Mouse (Mus musculus) kidney, postnatal 0 days (tissue): ENCODE measurements around the gene Anxa2. TPM values are rescaled to one million over a fixed set of nuclear protein-coding genes. Genes with fewer than 3 reads are reported as not detected.
A peak's percentile ranks its signal among the peaks of the same experiment; 100 is the strongest.

ENCODE experiments used
- ATAC-seq: fragments of 200-750 bp; cut with Nextera tagmentation; replicated peaks from 2 replicates; pipeline ENCODE4 v1.8.0; 2017; ENCODE audit warnings: low read depth, moderate number of reproducible peaks, moderate TSS enrichment, moderate library complexity; ENCODE audit not compliant: low FRiP score
- DNase-seq: peaks from one replicate; pipeline ENCODE4 v3.0.0-alpha.2; 2016; ENCODE audit warnings: low spot score
- H3K27ac ChIP-seq: fragments of 300-500 bp; sonication (generic); 2 replicates; pipeline ENCODE4 v1.5.1; 2014; ENCODE audit warnings: mild to moderate bottlenecking
- H3K27me3 ChIP-seq: fragments of 300-500 bp; sonication (generic); 2 replicates; pipeline ENCODE4 v1.6.1; 2014; ENCODE audit warnings: low read length, mixed read lengths; ENCODE audit not compliant: insufficient read depth
- H3K36me3 ChIP-seq: fragments of 300-500 bp; sonication (generic); 2 replicates; pipeline ENCODE4 v1.6.1; 2014; ENCODE audit warnings: low read length, mixed read lengths; ENCODE audit not compliant: insufficient read depth
- H3K4me1 ChIP-seq: fragments of 300-500 bp; sonication (generic); replicated peaks from 2 replicates; pipeline ENCODE4 v1.6.1; 2014; ENCODE audit warnings: antibody characterized with exemption, low read length, mixed read lengths; ENCODE audit not compliant: insufficient read depth
- H3K4me2 ChIP-seq: fragments of 300-500 bp; sonication (generic); 2 replicates; pipeline ENCODE4 v1.6.1; 2014; ENCODE audit warnings: mild to moderate bottlenecking, low read length, moderate library complexity, mixed read lengths
- H3K4me3 ChIP-seq: fragments of 300-500 bp; sonication (generic); replicated peaks from 2 replicates; pipeline ENCODE4 v1.5.1; 2014; ENCODE audit warnings: low read depth, low read length
- H3K9ac ChIP-seq: fragments of 300-500 bp; sonication (generic); 2 replicates; pipeline ENCODE4 v1.6.1; 2014; ENCODE audit warnings: low read depth, low read length
- H3K9me3 ChIP-seq: fragments of 300-500 bp; sonication (generic); replicated peaks from 2 replicates; pipeline ENCODE4 v1.6.1; 2016; ENCODE audit warnings: low read length, inconsistent platforms, mixed read lengths
- CTCF ChIP-seq: IDR thresholded peaks from 2 replicates; pipeline ENCODE4 v1.5.1; 2016; ENCODE audit warnings: antibody characterized with exemption, low read depth, mild to moderate bottlenecking, moderate library complexity
- WGBS: fragments of 180-500 bp; shearing (Covaris S2); extraction: QIAGEN DNeasy Blood & Tissue Kit; methylation state at CpG from one replicate; pipeline ENCODE4 v1.1.7; 2014; 5-methylcytosine and 5-hydroxymethylcytosine counted together
- polyA plus RNA-seq: library from polyadenylated mRNA; unstranded; fragments of >200 nt; fragmentation: Nextera tagmentation; extraction: Ambion mirVana; gene quantifications from 2 replicates; pipeline ENCODE4 v1.2.1, GENCODE M21; 2015

Gene Anxa2
- polyA plus RNA-seq, 1 experiment from 2014 or later: 442 TPM

DNA sequence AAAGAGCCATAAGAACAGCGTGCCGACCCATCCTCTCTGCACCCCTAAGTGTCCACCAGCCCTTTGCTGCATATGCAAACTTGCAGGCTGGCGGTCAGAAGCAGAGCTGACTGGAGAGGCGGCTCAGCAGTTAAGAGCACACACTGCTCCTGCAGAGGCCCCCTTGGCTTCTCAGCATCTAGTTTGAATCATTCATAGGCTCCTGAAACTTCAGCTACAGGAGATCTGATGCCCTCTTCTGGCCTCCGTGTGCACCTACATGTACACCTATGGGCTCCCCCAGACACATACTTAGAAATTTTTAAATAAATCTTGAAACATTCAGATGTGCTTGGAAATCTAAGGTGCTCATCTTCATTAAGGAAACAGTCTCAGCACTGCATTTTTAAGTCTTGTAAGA is 35.6 kb downstream of the Anxa2 start:
- Histone ChIP-seq H3K27me3 (no peaks in the 10 kb centered on the region), H3K4me3 (no peak overlapping the region), H3K27ac (no peak overlapping the region), H3K4me1 (no peaks in the 10 kb centered on the region), H3K4me2 (no peak overlapping the region), H3K9me3 (no peaks in the 10 kb centered on the region), H3K9ac (no peak overlapping the region), H3K36me3 (peaks cover 65% of the 10 kb centered on the region)
- WGBS: 37% methylated on average over 5 of the region's 5 CpGs
- peak; percentile 64 for TF ChIP-seq CTCF
- ATAC-seq (no peak), DNase-seq (peak; percentile 67)

GRCm38 (mm10) chr9:69492809-69493208 is 39.4 kb downstream of the Anxa2 start:
- no peaks in the 10 kb centered on the region for H3K27me3 ChIP-seq
- no peak overlapping the region for H3K4me2 ChIP-seq
- no peaks in the 10 kb centered on the region for H3K4me1 ChIP-seq
- H3K9ac ChIP-seq: no peak overlapping the region
- H3K4me3 ChIP-seq: no peak overlapping the region
- ATAC-seq (no peak), DNase-seq (no peak)
- WGBS: 97% methylated on average over 6 of the region's 6 CpGs
- no peak overlapping the region for H3K27ac ChIP-seq
- TF ChIP-seq CTCF: peak; percentile 37; the same call in 1 of the 2 replicates
- no peaks in the 10 kb centered on the region for H3K9me3 ChIP-seq
- H3K36me3 ChIP-seq: peaks cover 44% of the 10 kb centered on the region

GRCm38 (mm10) chr9:69502504-69502903 is 49.1 kb downstream of the Anxa2 start:
- peak; percentile 81 for DNase-seq
- no peaks in the 10 kb centered on the region for H3K9me3 ChIP-seq
- H3K4me2 ChIP-seq: no peak overlapping the region

DNA sequence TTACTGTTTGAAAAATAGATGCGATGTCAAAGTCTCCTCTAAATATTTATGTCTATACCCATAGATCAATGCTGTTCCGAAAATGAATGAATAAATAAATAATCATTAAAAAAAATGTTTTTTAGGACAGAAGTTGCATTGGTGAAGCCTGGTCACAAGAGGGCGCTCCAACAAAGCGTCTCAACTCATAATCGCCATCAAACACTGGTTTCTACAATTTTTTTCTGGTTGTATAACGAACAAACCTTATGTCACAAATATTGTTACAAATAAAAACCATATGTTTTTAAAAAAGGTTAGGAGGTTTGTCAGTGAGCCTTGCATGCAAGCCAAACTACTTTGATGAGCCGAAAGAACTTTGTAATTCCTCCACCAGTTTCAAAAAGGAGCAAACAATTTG is 52.2 kb downstream of the Anxa2 start:
- no peak overlapping the region for H3K9ac ChIP-seq
- H3K27ac ChIP-seq: no peak overlapping the region
- H3K36me3 ChIP-seq: no peaks in the 10 kb centered on the region
- peak; percentile 75 for DNase-seq
- H3K4me1 ChIP-seq: no peaks in the 10 kb centered on the region
- no peak for ATAC-seq
- TF ChIP-seq CTCF: peak; percentile 90
- H3K9me3 ChIP-seq: no peaks in the 10 kb centered on the region
- WGBS: 11% methylated on average over 7 of the region's 7 CpGs
- H3K4me2 ChIP-seq: no peak overlapping the region
- no peak overlapping the region for H3K4me3 ChIP-seq
- 0 out of 2 replicates have a peak, but pooled peaks cover 4% of the 10 kb centered on the region for H3K27me3 ChIP-seq

More at GRCm38 (mm10) chr9:69502504-69502903, 49.1 kb downstream of the Anxa2 start:
- TF ChIP-seq CTCF: peak; percentile 95
- 33% methylated on average over 6 of the region's 6 CpGs for WGBS
- ATAC-seq: no peak
- Histone ChIP-seq H3K36me3 (no peaks in the 10 kb centered on the region), H3K4me1 (no peaks in the 10 kb centered on the region), H3K27ac (no peak overlapping the region), H3K27me3 (0 out of 2 replicates have a peak, but pooled peaks cover 4% of the 10 kb centered on the region), H3K4me3 (no peak overlapping the region), H3K9ac (no peak overlapping the region)

DNA sequence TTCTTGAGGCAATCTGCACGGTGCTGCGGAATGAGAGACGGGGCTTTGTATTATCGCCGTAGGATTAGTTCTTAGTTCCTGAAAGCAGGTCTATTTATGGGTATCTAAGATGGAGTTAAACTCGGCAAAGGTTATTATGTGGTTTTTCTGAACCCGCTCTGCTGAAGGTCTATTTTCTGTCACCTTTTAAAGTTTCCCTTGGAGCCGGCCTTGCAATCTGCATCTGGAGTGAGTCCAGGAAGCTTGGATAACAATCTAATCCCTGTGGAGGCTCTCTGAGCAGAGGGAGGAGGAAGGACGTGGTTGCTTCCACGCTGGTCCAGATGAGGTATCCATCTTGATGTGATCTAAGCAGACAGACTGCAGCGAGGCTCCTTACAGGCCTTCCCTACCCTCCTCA is 53.8 kb downstream of the Anxa2 start:
- 39% methylated on average over 11 of the region's 11 CpGs for whole genome bisulfite sequencing
- Histone ChIP-seq H3K36me3 (no peaks in the 10 kb centered on the region), H3K4me3 (no peak overlapping the region), H3K27ac (no peak overlapping the region), H3K4me2 (0 out of 2 replicates have a peak overlapping the region, but pooled peaks have one; percentile 3), H3K9me3 (no peaks in the 10 kb centered on the region), H3K27me3 (0 out of 2 replicates have a peak, but pooled peaks cover 4% of the 10 kb centered on the region), H3K9ac (no peak overlapping the region), H3K4me1 (no peaks in the 10 kb centered on the region)
- TF ChIP-seq CTCF: no peak
- ATAC-seq (no peak), DNase-seq (peak; percentile 16)

- no peaks in the 10 kb centered on the region for H3K4me1 ChIP-seq
- WGBS: 68% methylated on average over 8 of the region's 8 CpGs
- H3K9ac ChIP-seq: no peak overlapping the region
- 0 out of 2 replicates have a peak, but pooled peaks cover 4% of the 10 kb centered on the region for H3K27me3 ChIP-seq
- DNase-seq: no peak
- H3K4me3 ChIP-seq: no peak overlapping the region
- no peak for TF ChIP-seq CTCF
- no peaks in the 10 kb centered on the region for H3K36me3 ChIP-seq
- no peak overlapping the region for H3K4me2 ChIP-seq
- H3K9me3 ChIP-seq: no peaks in the 10 kb centered on the region
- ATAC-seq: no peak
- H3K27ac ChIP-seq: no peak overlapping the region
Observed at GRCm38 (mm10) chr9:69508016-69508415, 54.6 kb downstream of the Anxa2 start.

GRCm38 (mm10) chr9:69511881-69512590 is 58.6 kb downstream of the Anxa2 start:
- TF ChIP-seq CTCF: no peak
- H3K4me3 ChIP-seq: no peak overlapping the region
- no peaks in the 10 kb centered on the region for H3K4me1 ChIP-seq
- H3K4me2 ChIP-seq: no peak overlapping the region
- ATAC-seq (no peak), DNase-seq (no peak)
- H3K9ac ChIP-seq: no peak overlapping the region
- H3K9me3 ChIP-seq: no peaks in the 10 kb centered on the region
- H3K27me3 ChIP-seq: no peaks in the 10 kb centered on the region
- 28% methylated on average over 11 of the region's 11 CpGs for WGBS
- no peaks in the 10 kb centered on the region for H3K36me3 ChIP-seq
- no peak overlapping the region for H3K27ac ChIP-seq
